Mouse (Mus musculus): Measurements from ENCODE around the gene Ttpal.
"Not testable (repeated sequence)": the region's sequence is repeated elsewhere in the genome, so short reads cannot be mapped to it uniquely, and the experiment has no call there.

The Ttpal gene

DNA sequence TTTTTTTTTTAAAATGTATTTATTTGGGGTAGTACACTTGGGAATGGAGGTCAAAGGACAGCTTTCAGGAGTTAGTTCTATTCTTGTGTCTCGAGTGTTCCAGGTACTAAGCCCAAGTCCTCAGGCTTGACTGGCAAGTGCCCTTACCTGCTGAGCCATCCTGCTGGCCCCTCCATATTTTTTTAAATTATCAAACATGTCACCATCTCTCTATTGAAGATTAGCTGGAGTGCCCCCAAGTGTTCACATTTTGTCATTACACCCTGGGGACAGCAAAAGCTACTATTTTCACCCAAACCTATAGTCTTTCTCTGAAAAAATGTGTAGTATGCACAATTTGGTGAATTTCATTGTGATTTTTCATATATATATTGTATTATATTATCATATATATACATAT is 10.0 kb upstream of the Ttpal start:
- DNase-seq (ENCODE audit: low read depth, low spot score), result no peak

DNA sequence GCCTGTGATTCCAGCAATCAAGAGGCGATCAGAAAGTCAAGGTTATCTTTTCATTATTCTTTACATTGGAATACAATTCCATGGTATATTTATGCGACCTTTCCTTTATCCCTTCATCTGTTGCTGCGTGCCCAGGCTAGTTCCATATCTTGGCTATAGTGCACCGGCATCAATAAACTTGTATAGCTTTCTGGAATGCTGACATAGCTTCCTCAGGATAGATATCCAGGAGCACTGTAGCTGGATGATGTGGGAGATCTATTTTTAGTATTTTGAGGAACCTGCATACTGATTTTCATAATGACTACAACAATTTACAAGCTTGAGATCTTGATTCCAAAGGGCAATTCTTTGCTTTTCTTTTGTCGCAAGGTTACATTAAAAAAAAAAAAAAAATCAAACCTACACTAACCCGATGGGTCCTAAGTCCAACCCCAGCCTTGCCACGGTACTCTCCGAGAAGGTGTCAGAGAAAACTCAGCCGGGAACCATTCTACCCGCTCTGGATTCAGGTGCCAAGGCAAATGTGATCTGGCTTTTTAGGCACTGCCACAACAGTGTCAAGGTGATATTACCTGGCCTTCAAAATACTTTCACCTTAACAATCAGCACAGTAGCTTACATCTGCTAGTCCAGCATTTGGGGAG is 8.4 kb upstream of the Ttpal start:
- DNase-seq (ENCODE audit: low read depth, low spot score), result no peak

DNA sequence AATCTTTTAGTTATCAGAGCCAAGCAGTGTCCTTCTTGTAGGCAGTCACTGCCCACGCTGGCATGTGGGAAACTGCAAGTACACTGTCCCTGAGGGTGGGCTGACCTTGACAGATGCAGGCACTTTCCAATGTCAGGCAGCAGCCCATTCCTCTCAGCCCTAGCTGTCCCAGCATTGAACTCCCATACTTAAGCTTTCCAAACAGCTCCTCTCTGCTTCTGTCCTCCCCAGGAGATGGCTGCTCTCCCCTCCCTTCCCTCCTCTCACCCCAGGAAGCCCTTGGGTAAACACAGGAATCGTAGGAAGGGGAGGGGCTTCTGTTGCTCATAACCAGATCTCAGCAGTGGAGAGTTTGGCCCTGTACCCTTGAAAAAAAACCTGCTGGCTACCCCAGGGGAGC is 7.0 kb upstream of the Ttpal start:
- no peak for DNase-seq (ENCODE audit: low read depth, low spot score)

DNA sequence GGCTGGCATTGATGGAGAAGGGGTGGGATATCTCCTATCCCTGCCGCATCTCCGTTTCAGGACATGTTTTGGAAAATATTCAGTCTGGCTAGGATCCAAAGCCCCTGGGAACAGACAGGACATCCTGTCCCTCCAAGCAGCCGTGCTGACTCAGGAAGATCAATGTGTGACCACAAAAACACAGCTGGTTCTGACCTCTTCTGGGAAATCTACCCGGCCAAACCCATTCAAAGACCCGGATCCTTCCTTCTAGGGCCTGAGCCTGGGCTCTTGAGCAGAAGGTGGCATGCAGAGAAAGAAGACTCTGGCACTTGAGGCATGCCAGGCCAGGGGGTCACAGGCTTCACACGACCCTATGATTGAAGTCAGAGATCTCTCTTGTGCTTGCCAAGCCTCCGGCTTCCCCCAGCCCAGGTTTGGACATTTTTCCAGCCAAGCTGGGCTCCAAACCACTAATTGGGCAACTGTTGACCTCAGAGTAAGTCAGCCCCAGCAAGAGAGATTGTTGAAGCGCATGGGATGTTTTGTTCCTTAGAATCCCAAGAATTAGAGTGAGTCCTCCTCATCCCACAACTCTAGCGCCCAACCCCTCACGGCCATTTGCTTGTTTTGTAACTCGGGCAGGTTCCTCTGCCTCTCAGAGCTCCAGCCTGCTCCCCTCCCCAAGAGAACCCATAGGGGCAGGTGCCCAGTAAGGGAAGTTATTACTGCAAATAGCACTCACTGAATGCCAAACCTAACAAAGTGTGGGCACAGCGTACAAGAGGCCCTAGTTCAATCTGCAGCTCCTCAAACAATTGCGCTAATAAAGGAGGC is 5.8 kb upstream of the Ttpal start:
- peak; percentile 89 for DNase-seq (ENCODE audit: low read depth, low spot score)

DNA sequence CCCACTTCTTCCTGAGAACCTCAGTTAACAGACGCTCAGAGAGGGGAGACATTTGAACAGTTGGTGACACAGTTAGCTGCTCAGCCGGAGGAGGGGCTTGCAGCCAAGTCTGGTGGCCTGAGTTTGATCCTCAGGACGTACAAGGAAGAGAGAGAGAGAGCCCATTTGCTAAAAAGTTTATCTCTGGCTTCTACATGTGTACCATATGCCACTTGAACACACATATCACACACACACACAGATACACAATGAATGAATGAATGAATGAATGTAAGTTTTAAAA is 5.3 kb upstream of the Ttpal start:
- no peak for DNase-seq (ENCODE audit: low read depth, low spot score)

DNA sequence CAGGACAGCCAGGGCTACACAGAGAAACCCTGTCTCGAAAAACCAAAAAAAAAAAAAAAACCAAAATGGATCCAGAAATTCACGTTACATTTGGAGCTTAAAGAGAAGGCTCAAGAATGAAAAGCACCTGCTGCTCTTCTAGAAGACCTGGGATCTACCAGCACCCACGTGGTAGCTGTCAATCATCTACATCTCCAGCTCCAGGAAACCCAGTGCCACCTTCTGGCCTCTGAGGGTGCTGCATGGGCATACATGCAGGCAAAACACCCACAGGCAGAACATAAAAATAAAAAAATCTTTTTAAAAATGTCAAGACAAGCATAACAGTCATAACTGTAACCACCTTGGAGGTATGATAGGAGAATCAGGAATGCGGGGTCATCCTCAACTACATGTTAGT is 4.5 kb upstream of the Ttpal start:
- DNase-seq (ENCODE audit: low read depth, low spot score), result no peak

DNA sequence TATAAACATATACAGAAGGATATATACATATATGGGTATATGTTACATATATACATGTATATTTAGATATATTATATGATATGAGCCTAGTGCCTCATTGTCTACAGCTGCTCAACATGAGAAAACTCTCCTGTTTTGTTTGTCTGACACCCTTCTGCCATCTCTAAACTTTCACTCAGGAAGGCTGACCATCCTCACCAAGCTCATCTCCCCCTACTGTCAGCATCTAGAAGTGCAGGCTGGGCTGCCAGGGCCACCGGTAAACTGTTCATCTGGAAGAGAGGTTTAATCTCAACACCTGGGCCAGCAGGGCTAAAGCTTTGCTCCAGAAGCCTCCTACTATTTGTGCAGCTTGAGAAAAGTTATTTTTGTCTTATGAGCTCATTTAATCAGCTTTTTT is 2.9 kb upstream of the Ttpal start:
- DNase-seq (ENCODE audit: low read depth, low spot score), result no peak

DNA sequence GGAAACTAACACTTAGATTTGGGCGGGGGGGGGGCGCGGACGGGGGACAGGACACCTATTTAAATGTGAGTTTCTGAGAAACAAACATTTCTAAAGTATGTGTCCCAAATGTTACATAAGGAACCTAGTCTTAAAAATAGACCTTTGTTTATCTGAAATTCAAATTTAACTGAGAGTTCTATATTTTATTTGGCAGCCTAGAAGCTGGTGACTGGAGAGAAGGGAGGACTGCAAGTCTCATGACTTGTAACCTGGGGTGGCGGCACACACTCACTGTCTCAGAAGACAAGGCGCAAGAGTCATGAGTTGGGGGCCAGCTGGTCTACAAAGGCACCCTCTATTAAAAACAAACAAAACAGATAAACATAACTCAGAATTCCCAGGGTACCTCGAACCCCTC is 1.0 kb upstream of the Ttpal start:
- DNase-seq (ENCODE audit: low read depth, low spot score), result no peak

DNA sequence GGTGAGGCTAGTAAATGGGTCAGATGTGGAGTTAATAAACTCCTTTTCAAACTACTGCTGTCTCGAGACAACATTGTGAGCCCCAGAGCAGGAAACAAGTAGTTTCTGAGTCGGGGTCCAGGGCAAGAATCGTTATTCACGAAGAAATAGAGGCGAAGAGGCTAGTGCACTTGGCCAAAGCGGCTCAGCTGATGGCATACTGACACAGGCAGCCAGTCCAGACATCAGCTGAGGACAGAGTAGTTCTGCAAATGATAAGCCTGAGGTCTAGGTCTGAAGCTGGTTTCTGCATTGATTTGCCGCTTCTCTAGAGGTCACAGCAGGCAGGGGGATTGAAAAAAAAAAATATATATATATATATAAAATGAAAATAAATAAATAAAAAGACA is 408 bp upstream of the Ttpal start:
- no peak for DNase-seq (ENCODE audit: low read depth, low spot score)

DNA sequence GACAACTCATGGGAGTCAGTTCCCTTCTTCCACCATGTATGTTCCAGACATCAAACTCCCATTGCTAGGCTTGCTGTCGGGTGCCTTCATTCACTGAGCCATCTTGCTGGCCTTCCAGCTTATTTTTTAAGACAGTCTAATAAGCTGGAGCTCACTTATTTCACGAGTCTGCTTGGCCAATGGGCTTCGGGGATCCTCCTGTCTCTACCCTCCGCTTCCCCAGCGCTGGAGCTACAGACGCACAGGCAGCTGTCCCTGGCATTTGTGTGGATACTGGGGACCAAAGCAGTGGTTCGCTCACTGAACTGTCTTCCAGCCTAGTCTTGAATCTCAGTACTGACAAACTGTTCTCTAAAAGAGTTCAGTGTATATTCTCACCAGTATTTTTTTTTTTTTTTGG is 4.0 kb downstream of the Ttpal start:
- no peak for DNase-seq (ENCODE audit: low read depth, low spot score)

DNA sequence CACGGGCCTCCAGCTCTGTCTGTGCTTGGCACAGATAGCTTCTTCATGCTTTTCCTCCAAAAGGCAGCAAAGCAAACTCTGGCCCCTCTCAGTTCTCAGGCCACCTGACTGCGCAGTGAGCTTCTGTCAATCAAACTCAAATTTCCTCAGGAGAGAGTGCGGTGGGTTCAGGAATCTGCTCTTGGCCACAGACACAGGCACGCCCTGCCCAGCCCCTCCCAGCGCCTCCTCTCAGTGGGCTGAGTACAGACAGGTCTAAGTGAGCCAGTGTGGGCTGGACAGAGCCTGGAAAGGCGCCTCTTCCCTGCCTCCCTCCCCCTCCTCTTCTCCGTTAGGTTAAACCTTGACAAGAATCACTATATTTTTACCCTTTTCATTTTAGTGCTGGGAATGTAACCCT is 5.9 kb downstream of the Ttpal start:
- DNase-seq (ENCODE audit: low read depth, low spot score), result no peak

DNA sequence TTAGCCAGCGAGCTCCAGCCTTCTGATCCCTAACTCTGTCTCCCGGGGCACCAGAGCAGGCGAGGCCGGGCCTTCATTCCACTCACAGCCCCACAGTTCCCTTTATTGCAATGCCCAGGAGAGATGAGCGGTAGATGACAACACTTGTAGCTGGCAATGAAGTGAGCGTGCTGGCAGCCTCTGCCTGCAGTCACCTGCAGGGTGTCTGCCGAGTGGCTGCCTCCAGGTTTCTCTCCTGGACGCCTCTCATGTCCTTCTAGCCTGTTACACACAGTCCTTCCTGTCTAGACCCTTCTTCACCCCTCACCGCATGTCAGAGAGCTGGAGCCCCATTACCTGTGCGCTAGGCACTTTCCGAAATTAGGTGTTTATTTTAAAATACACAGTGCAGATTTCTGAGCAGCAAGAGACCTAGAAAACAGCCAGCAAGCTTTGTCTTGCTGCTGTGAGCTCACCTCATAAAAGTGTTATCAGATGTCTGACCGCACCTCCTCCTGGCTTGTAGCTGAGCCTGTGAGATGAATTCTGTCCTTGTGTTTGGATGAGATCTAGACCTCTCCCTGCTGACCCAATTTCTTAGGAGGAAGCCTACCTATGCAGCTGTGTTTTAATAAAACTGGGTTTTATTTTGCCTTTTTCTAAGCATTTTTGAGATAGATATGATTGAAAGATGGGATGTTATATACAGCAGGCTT is 7.3 kb downstream of the Ttpal start:
- DNase-seq (ENCODE audit: low read depth, low spot score), result no peak

DNA sequence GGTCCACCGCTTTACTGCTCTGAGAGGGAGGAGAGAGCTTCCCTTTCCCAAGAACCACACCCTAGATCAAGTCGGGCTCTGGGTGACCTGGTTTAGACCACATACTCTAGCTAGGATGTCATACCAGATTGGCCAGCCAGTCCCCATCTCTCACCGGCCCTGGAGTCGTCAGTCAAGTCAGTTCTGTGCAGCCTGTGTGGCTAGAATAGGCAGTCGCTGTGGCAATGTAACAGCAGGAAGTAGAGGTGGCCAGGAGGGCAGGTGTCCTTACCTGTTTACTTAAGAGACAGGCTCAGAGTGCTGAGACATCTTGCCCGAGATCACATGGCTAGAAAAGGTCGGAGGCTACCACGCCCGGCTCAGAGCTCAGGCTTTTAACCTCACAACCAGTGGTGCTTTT is 9.1 kb downstream of the Ttpal start:
- DNase-seq (ENCODE audit: low read depth, low spot score), result no peak

DNA sequence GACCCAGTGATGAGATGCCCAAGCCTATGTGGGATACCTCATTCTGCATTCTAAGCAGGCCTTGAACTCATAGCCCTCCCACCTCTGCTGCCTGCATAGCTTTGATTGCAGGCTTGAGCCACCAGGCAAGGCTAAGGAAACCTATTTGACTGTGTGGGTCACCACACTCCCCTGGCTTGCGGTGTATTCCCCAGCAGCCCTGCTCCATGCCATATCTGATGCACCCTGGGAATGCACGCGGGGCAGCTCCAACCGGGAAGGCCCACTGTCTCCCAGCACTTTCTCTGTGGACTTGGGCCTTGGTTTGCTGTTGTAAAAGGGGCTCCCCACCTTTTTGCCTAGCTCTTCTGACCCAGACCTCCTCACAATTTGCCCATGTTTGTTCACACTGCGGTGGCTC is 11.1 kb downstream of the Ttpal start:
- DNase-seq (ENCODE audit: low read depth, low spot score), result no peak

DNA sequence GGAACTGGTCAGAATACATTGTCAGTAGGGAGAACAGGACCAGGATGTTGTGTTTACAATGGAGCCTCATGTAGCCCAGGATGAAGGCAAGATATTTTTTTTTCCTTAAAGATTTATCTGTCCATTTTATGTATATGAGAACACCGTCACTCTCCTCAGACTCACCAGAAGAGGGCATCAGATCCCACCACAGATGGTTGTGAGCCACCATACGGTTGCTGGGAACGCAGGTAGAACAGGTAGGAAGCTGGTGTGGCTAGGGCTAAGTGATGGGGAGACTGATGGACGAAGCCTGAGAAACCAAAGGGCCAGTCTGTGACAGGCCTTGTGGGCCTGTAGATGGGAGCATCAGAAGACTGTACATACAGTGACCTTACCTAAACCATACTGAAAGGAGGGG is 11.9 kb downstream of the Ttpal start:
- DNase-seq (ENCODE audit: low read depth, low spot score), result no peak

DNA sequence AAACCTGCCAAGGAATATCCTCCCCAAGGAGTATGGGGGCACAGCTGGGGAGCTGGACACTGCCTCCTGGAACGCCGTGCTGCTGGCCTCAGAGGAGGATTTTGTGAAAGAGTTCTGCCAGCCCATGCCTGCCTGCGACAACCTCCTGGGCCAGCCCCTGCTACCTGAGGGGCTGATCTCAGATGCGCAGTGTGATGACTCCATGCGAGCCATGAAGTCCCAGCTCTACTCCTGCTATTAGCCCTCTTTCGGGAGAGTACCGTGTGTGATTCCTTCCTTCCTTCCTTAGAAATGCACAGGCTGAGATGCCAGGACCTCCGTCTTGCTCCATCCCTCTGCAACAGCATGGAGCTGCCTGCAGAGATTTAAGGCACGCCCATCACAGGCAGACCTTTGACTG is 13.3 kb downstream of the Ttpal start:
- DNase-seq (ENCODE audit: low read depth, low spot score), result no peak

DNA sequence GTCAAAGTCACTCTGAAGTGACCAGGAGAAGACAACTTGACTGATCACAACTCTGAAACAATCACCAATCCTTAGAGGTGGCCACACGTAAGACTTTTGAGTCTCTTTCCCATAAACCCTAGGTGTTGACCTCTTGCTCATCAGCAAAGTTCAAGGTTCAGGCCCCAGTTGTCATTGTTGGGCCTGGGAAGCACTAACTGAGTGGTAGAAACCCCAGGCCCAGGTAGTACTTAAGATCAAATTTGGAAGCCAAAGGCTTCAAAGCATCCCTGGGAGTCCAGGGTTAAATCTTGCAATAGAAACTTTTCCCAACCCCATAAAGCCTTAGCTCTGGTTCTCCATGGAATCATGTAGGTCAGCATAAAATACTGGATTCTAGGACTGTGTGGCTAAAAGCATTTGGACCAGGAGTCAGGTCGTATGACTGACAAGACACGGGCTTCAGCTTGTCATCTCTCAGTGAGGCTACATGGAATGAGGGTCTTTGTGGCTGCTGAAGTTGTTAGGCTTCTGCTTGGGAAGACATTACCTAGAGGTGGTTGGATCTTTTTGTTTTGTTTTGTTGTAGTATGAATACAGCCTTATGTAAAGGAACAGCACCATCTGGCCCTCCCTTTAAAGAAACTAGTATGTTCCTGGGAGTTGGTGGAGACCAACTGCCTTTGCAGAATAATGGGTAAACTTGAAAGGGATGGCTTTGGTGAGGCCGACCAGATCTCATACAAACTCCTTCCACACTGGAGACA is 14.0 kb downstream of the Ttpal start:
- DNase-seq (ENCODE audit: low read depth, low spot score), result no peak

DNA sequence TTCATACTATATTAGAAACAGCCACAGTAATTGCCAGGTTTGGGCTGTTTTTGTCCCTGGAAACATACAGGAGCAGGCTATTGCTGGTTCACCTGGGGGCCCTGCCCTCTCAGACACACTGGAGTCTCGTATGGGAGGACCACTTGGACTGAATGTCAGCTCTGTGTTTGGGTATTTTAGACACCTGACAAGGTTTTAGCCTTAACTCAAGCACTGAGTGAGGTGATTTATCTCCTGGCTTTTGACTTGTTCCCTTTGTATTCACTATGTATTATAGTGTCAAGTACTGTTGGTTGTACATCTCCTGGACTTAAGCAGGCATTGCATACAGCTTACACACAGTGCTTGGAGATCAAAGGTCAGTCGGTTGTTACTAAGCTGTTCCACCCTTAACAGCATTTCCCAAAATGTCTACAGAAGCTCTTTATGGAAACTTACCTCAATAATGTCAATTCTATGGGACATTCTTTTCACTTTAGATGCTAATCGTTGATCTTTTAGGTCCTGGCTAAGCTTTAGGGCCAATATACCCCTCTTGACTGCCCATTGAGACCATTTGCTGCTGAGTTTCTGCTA is 14.6 kb downstream of the Ttpal start:
- DNase-seq (ENCODE audit: low read depth, low spot score), result no peak

DNA sequence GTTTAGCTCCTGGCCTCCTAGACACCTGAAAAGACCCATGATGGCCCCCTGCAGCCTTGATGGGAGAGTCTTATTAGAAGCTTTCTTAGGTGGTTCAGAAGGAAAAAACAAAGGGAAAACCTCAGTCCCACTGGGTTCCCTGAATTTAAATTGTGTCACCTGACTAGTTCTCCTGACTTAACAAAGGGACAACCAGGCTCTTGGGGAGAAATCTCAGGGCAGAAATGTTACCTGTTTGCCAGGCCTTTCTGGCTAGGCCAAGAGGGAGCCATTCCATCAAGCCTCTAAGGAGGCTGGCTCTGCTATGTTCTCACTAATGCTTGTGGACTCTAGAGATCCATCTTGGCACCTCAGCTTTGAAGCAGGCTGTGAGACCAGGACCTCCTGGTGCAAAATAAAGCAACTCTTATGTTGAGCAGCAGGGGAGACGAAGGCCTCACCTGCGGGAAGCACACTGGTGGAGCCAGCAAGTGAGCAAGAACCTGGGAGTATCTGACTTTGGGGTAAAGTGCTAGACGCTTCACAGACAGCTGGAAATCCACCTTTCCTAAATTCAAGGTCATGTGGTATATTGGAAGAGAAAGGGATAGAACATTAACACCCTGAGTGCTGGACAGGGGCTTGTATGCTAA is 15.2 kb downstream of the Ttpal start:
- DNase-seq (ENCODE audit: low read depth, low spot score), result no peak

DNA sequence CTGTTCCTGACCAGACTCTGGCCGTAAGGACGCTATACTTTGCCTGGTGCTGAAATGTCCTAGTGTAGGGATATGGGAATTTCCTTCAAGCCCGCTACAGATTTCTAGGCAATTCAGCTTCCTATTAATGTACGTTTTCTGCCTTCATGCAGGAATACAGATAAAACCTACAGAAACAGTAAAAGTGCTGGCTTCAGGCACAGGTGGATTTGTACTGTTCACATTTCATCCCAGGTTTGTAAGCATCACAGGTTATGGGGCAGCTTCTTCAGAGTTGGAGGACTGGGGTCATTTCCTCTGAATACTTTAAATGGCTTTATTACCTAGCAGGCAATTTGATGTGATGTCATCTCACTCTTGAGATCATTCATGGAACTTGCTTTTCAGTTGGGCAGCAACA is 15.8 kb downstream of the Ttpal start:
- no peak for DNase-seq (ENCODE audit: low read depth, low spot score)

DNA sequence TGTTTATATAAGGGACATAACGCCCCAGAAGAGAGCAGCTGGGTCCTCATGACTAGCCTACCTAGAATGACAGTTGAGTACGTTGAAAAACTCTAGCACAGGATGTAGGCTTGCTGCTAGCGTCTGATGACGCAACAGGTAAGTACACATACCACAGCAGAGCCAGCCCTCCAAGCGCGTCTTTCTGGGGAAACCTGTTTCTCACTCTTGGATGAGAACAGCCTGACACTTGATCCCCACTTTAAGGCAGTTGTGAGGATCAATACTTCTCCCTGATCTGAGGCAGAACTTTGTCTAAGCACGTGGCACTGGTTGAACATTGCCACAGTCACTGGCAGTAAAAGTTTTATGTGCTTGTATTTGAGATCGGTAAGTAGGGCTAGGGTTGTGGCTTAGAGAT is 18.3 kb downstream of the Ttpal start:
- DNase-seq (ENCODE audit: low read depth, low spot score), result no peak

DNA sequence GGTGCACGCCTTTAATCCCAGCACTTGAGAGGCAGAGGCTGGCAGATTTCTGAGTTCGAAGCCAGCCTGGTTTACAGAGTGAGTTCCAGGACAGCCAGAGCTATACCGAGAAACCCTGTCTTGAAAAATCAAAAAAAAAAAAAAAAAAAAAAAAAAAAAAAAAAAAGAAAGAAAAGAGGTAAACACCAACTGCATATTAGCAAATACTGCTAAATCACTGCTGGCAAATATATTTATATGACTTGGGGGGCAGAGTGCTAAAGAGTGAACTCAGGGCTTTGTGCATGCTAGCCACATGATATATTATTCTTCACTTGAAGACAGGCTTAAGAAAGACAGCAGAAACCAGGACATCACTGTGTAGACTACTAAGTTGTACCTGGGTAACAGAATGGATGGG is 19.3 kb downstream of the Ttpal start:
- not testable (repeated sequence) for DNase-seq (ENCODE audit: low read depth, low spot score)

All from skeletal muscle tissue, adult 2 months (tissue).